Mouse (Mus musculus) limb, embryonic 15.5 days (tissue): ENCODE results near the gene Crim1. TPM values are rescaled to one million over a fixed set of nuclear protein-coding genes. Genes with fewer than 3 reads are reported as not detected.

Source experiments
- ATAC-seq: fragments of 200-750 bp; cut with Nextera tagmentation; 2 replicates; pipeline ENCODE4 v1.8.0; 2017; ENCODE audit warnings: low read depth, moderate TSS enrichment; ENCODE audit not compliant: insufficient number of reproducible peaks, low FRiP score, low TSS enrichment
- H3K27ac ChIP-seq: fragments of 300-500 bp; sonication (generic); 2 replicates; pipeline ENCODE4 v1.5.1; 2015; ENCODE audit warnings: moderate library complexity, mild to moderate bottlenecking, inconsistent platforms
- H3K27me3 ChIP-seq: fragments of 300-500 bp; sonication (generic); 2 replicates; pipeline ENCODE4 v1.6.1; 2015; ENCODE audit warnings: inconsistent platforms
- H3K36me3 ChIP-seq: fragments of 300-500 bp; sonication (generic); 2 replicates; pipeline ENCODE4 v1.6.1; 2015; ENCODE audit warnings: inconsistent platforms
- H3K4me1 ChIP-seq: fragments of 300-500 bp; sonication (generic); 2 replicates; pipeline ENCODE4 v1.6.1; 2015; ENCODE audit warnings: inconsistent platforms
- H3K4me2 ChIP-seq: fragments of 300-500 bp; sonication (generic); 2 replicates; pipeline ENCODE4 v1.6.1; 2015; ENCODE audit warnings: mild to moderate bottlenecking, inconsistent platforms
- H3K4me3 ChIP-seq: fragments of 300-500 bp; sonication (generic); 2 replicates; pipeline ENCODE4 v1.5.1; 2015; ENCODE audit warnings: mild to moderate bottlenecking, inconsistent platforms
- H3K9ac ChIP-seq: fragments of 300-500 bp; sonication (generic); 2 replicates; pipeline ENCODE4 v1.6.1; 2015; ENCODE audit warnings: inconsistent platforms
- H3K9me3 ChIP-seq: fragments of 300-500 bp; sonication (generic); 2 replicates; pipeline ENCODE4 v1.6.1; 2016; ENCODE audit warnings: inconsistent platforms
- WGBS: fragments of 180-500 bp; shearing (Covaris S2); methylation state at CpG from one replicate; pipeline ENCODE4 v1.1.7; 2015; 5-methylcytosine and 5-hydroxymethylcytosine counted together
- polyA plus RNA-seq: library from polyadenylated mRNA; unstranded; fragments of >200 nt; fragmentation: Nextera tagmentation; extraction: Ambion mirVana; gene quantifications from 2 replicates; pipeline ENCODE4 v1.2.1, GENCODE M21; 2015

Crim1 gene
- polyA plus RNA-seq, 1 experiment from 2014 or later: 7.0 TPM

- Histone ChIP-seq H3K9ac (no peak overlapping the region), H3K27me3 (no peaks in the 10 kb centered on the region), H3K27ac (no peak overlapping the region), H3K4me1 (peaks cover 7% of the 10 kb centered on the region; the same call in 1 of the 2 replicates), H3K36me3 (no peaks in the 10 kb centered on the region; the same call in 1 of the 2 replicates), H3K4me2 (no peak overlapping the region), H3K4me3 (no peak overlapping the region), H3K9me3 (no peaks in the 10 kb centered on the region)
- ATAC-seq: no peak
- WGBS: 64% methylated on average over 7 of the region's 7 CpGs
These were observed 95.9 kb downstream of the Crim1 start for GRCm38 (mm10) chr17:78295979-78296378.

GRCm38 (mm10) chr17:78298140-78298539 lies 98.1 kb downstream of the Crim1 start:
- Histone ChIP-seq H3K4me1 (peaks cover 7% of the 10 kb centered on the region; the same call in 1 of the 2 replicates), H3K4me3 (no peak overlapping the region), H3K27me3 (no peaks in the 10 kb centered on the region), H3K27ac (no peak overlapping the region), H3K9me3 (no peaks in the 10 kb centered on the region), H3K36me3 (peaks cover 5% of the 10 kb centered on the region; the same call in 1 of the 2 replicates), H3K9ac (no peak overlapping the region), H3K4me2 (no peak overlapping the region)
- ATAC-seq: no peak
- 83% methylated on average over 5 of the region's 5 CpGs for WGBS

- H3K4me1 ChIP-seq: peaks cover 7% of the 10 kb centered on the region; the same call in 1 of the 2 replicates
- H3K9ac ChIP-seq: no peak overlapping the region
- H3K4me2 ChIP-seq: no peak overlapping the region
- H3K9me3 ChIP-seq: no peaks in the 10 kb centered on the region
- H3K4me3 ChIP-seq: no peak overlapping the region
- no peak overlapping the region for H3K27ac ChIP-seq
- no peak for ATAC-seq
- peaks cover 12% of the 10 kb centered on the region; the same call in 1 of the 2 replicates for H3K36me3 ChIP-seq
- no peaks in the 10 kb centered on the region for H3K27me3 ChIP-seq
- 37% methylated on average over 8 of the region's 8 CpGs for WGBS
These were observed 99.0 kb downstream of the Crim1 start for GRCm38 (mm10) chr17:78298967-78299540.

- Histone ChIP-seq H3K9me3 (no peaks in the 10 kb centered on the region), H3K4me3 (no peak overlapping the region), H3K27me3 (no peaks in the 10 kb centered on the region), H3K9ac (no peak overlapping the region), H3K4me1 (peaks cover 7% of the 10 kb centered on the region; the same call in 1 of the 2 replicates), H3K4me2 (no peak overlapping the region), H3K36me3 (peaks cover 19% of the 10 kb centered on the region; the same call in 1 of the 2 replicates), H3K27ac (no peak overlapping the region)
- no peak for ATAC-seq
- 91% methylated on average over 2 of the region's 2 CpGs for WGBS
These were observed 103.0 kb downstream of the Crim1 start for GRCm38 (mm10) chr17:78303053-78303452.

GRCm38 (mm10) chr17:78304059-78304458 lies 104.0 kb downstream of the Crim1 start:
- peaks cover 21% of the 10 kb centered on the region; the same call in 1 of the 2 replicates for H3K36me3 ChIP-seq
- peaks cover 3% of the 10 kb centered on the region; the same call in 1 of the 2 replicates for H3K4me1 ChIP-seq
- H3K9ac ChIP-seq: no peak overlapping the region
- no peak for ATAC-seq
- H3K4me3 ChIP-seq: no peak overlapping the region
- H3K4me2 ChIP-seq: no peak overlapping the region
- no peak overlapping the region for H3K27ac ChIP-seq
- no peaks in the 10 kb centered on the region for H3K27me3 ChIP-seq
- WGBS: 73% methylated on average over 13 of the region's 13 CpGs
- no peaks in the 10 kb centered on the region for H3K9me3 ChIP-seq

- Histone ChIP-seq H3K9me3 (no peaks in the 10 kb centered on the region), H3K27ac (no peak overlapping the region), H3K36me3 (peaks cover 22% of the 10 kb centered on the region; the same call in 1 of the 2 replicates), H3K4me1 (no peaks in the 10 kb centered on the region), H3K4me3 (no peak overlapping the region), H3K27me3 (no peaks in the 10 kb centered on the region), H3K9ac (no peak overlapping the region), H3K4me2 (no peak overlapping the region)
- WGBS: 91% methylated on average over 9 of the region's 9 CpGs
- ATAC-seq: no peak
These were observed 106.4 kb downstream of the Crim1 start for GRCm38 (mm10) chr17:78306434-78306833.

- Histone ChIP-seq H3K27ac (no peak overlapping the region), H3K4me2 (no peak overlapping the region)
- WGBS: 88% methylated on average over 9 of the region's 9 CpGs
These were observed 108.2 kb downstream of the Crim1 start for GRCm38 (mm10) chr17:78308221-78308620.

GRCm38 (mm10) chr17:78313006-78313405 lies 113.0 kb downstream of the Crim1 start:
- H3K9ac ChIP-seq: no peak overlapping the region
- 84% methylated on average over 12 of the region's 12 CpGs for WGBS

More at GRCm38 (mm10) chr17:78308221-78308620, 108.2 kb downstream of the Crim1 start:
- Histone ChIP-seq H3K9me3 (no peaks in the 10 kb centered on the region), H3K27me3 (no peaks in the 10 kb centered on the region), H3K36me3 (peaks cover 19% of the 10 kb centered on the region), H3K4me3 (no peak overlapping the region), H3K9ac (no peak overlapping the region), H3K4me1 (no peaks in the 10 kb centered on the region)
- ATAC-seq: no peak

GRCm38 (mm10) chr17:78313612-78314011 lies 113.6 kb downstream of the Crim1 start:
- no peak for ATAC-seq
- Histone ChIP-seq H3K4me3 (no peak overlapping the region), H3K4me1 (no peaks in the 10 kb centered on the region), H3K4me2 (no peak overlapping the region), H3K27ac (no peak overlapping the region), H3K27me3 (no peaks in the 10 kb centered on the region), H3K36me3 (peaks cover 27% of the 10 kb centered on the region), H3K9ac (no peak overlapping the region), H3K9me3 (no peaks in the 10 kb centered on the region)
- WGBS: 54% methylated on average over 5 of the region's 5 CpGs

More at GRCm38 (mm10) chr17:78313006-78313405, 113.0 kb downstream of the Crim1 start:
- Histone ChIP-seq H3K36me3 (peaks cover 25% of the 10 kb centered on the region), H3K4me2 (no peak overlapping the region), H3K27ac (no peak overlapping the region), H3K9me3 (no peaks in the 10 kb centered on the region), H3K4me1 (no peaks in the 10 kb centered on the region), H3K27me3 (no peaks in the 10 kb centered on the region), H3K4me3 (no peak overlapping the region)
- no peak for ATAC-seq

GRCm38 (mm10) chr17:78315659-78316058 lies 115.6 kb downstream of the Crim1 start:
- 66% methylated on average over 11 of the region's 11 CpGs for WGBS
- H3K27ac ChIP-seq: no peak overlapping the region

GRCm38 (mm10) chr17:78317381-78317780 lies 117.3 kb downstream of the Crim1 start:
- H3K4me2 ChIP-seq: no peak overlapping the region
- ATAC-seq: no peak
- peaks cover 37% of the 10 kb centered on the region for H3K36me3 ChIP-seq
- H3K4me1 ChIP-seq: peaks cover 3% of the 10 kb centered on the region
- no peak overlapping the region for H3K9ac ChIP-seq
- no peak overlapping the region for H3K27ac ChIP-seq
- no peaks in the 10 kb centered on the region for H3K27me3 ChIP-seq
- 63% methylated on average over 5 of the region's 5 CpGs for WGBS
- no peak overlapping the region for H3K4me3 ChIP-seq
- H3K9me3 ChIP-seq: no peaks in the 10 kb centered on the region

More at GRCm38 (mm10) chr17:78315659-78316058, 115.6 kb downstream of the Crim1 start:
- Histone ChIP-seq H3K4me3 (no peak overlapping the region), H3K9ac (no peak overlapping the region), H3K4me2 (no peak overlapping the region), H3K36me3 (peaks cover 37% of the 10 kb centered on the region), H3K27me3 (no peaks in the 10 kb centered on the region), H3K9me3 (no peaks in the 10 kb centered on the region), H3K4me1 (no peaks in the 10 kb centered on the region)
- ATAC-seq: no peak

GRCm38 (mm10) chr17:78318810-78319209 lies 118.8 kb downstream of the Crim1 start:
- Histone ChIP-seq H3K9ac (no peak overlapping the region), H3K9me3 (no peaks in the 10 kb centered on the region), H3K4me2 (no peak overlapping the region), H3K27me3 (no peaks in the 10 kb centered on the region), H3K4me1 (peaks cover 9% of the 10 kb centered on the region), H3K27ac (no peak overlapping the region), H3K36me3 (peaks cover 37% of the 10 kb centered on the region), H3K4me3 (no peak overlapping the region)
- WGBS: 92% methylated on average over 3 of the region's 3 CpGs
- no peak for ATAC-seq
